11 mouse cellular contexts compared by ENCODE assay signal in genomic region chr1:118982805-118983211, GRCm38 (mm10).
A peak's percentile ranks its signal among the peaks of the same experiment; 100 is the strongest.
DNase-seq lines count a peak whose midpoint lies in the region; ATAC-seq and TF ChIP-seq lines count a peak whose summit lies in the region.
"Had no signal": no experiment of that assay in that cellular context is flagged by ENCODE, and none has a peak within 500 bp of the region (broad histone marks: within the 10 kb centered on the region; RNA-seq: fewer than 3 reads in every experiment).

No protein-coding gene starts in this region.

- no peaks in the 10 kb centered on the region for H3K9me3 ChIP-seq in kidney, embryonic 16.5 days (ENCODE audit: low read length)
- H3K9me3 ChIP-seq in embryonic facial prominence, embryonic 10.5 days = no peaks in the 10 kb centered on the region
- no peaks in the 10 kb centered on the region for H3K9me3 ChIP-seq in hindbrain, postnatal 0 days (ENCODE audit: low read length)
- no peaks in the 10 kb centered on the region for H3K9me3 ChIP-seq in neural tube, embryonic 14.5 days (ENCODE audit: control insufficient read depth, low read length)

- peaks cover 6% of the 10 kb centered on the region; the same call in 1 of the 2 replicates for H3K27me3 ChIP-seq in kidney, embryonic 16.5 days (ENCODE audit: insufficient read depth, low read length)
- H3K27me3 ChIP-seq in embryonic facial prominence, embryonic 10.5 days (replicated peaks; ENCODE audit: low read depth, poor library complexity, severe bottlenecking) = no peaks in the 10 kb centered on the region
- H3K27me3 ChIP-seq in hindbrain, postnatal 0 days (ENCODE audit: insufficient read depth, low read length) = no peaks in the 10 kb centered on the region
- no peaks in the 10 kb centered on the region for H3K27me3 ChIP-seq in neural tube, embryonic 14.5 days (ENCODE audit: control insufficient read depth, insufficient read depth, low read length)

- ATAC-seq in kidney, embryonic 16.5 days (ENCODE audit: low FRiP score, low TSS enrichment) = peak; percentile 77
- peak; percentile 38 for ATAC-seq in hindbrain, postnatal 0 days
- peak; percentile 46 for ATAC-seq in neural tube, embryonic 14.5 days (ENCODE audit: low read depth)

- H3K4me2 ChIP-seq in kidney, embryonic 16.5 days (replicated peaks; ENCODE audit: low read depth, low read length) = peak overlapping the region; percentile 49
- peak overlapping the region; percentile 17; the same call in 1 of the 2 replicates for H3K4me2 ChIP-seq in hindbrain, postnatal 0 days (ENCODE audit: low read depth, low read length)
- H3K4me2 ChIP-seq in neural tube, embryonic 14.5 days (ENCODE audit: low read depth, low read length) = no peak overlapping the region

- TF ChIP-seq CTCF in hindbrain, postnatal 0 days (IDR thresholded peaks at IDR 0.05; ENCODE audit: low read depth) = no peak

- 3% methylated on average over 5 of the region's 5 CpGs for WGBS in kidney, embryonic 16.5 days
- 3% methylated on average over 5 of the region's 5 CpGs for WGBS in embryonic facial prominence, embryonic 10.5 days
- 12% methylated on average over 5 of the region's 5 CpGs for WGBS in hindbrain, postnatal 0 days
- 3% methylated on average over 5 of the region's 5 CpGs for WGBS in neural tube, embryonic 14.5 days

- peaks cover 33% of the 10 kb centered on the region for H3K4me1 ChIP-seq in kidney, embryonic 16.5 days (ENCODE audit: insufficient read depth, low read length)
- H3K4me1 ChIP-seq in embryonic facial prominence, embryonic 10.5 days = peaks cover 60% of the 10 kb centered on the region
- H3K4me1 ChIP-seq in hindbrain, postnatal 0 days (ENCODE audit: insufficient read depth, low read length) = peaks cover 27% of the 10 kb centered on the region
- peaks cover 33% of the 10 kb centered on the region for H3K4me1 ChIP-seq in neural tube, embryonic 14.5 days (ENCODE audit: control insufficient read depth, insufficient read depth, low read length)

- no peak overlapping the region for H3K4me3 ChIP-seq in kidney, embryonic 16.5 days (ENCODE audit: low read length)
- H3K4me3 ChIP-seq in embryonic facial prominence, embryonic 10.5 days = peak overlapping the region; percentile 35
- H3K4me3 ChIP-seq in hindbrain, postnatal 0 days (ENCODE audit: low read length) = no peak overlapping the region
- H3K4me3 ChIP-seq in neural tube, embryonic 14.5 days (ENCODE audit: low read depth, low read length) = no peak overlapping the region

- DNase-seq in kidney, postnatal 25 days = no peak
- peak; percentile 45 for DNase-seq in embryonic facial prominence, embryonic 10.5 days (ENCODE audit: low spot score)
- peak; percentile 65 for DNase-seq in hindbrain, postnatal 0 days (ENCODE audit: low spot score)
- DNase-seq in thymus, postnatal 0 days (ENCODE audit: low spot score) = no peak
- DNase-seq in thymus, postnatal 4 days = no peak
- DNase-seq in layer of hippocampus, adult 18-20 months (ENCODE audit: low spot score in 2 of 2) = no peak
- DNase-seq: cerebellum, adult 9-10 months; thymus, postnatal 25 days had no signal

- no peak overlapping the region for H3K9ac ChIP-seq in kidney, embryonic 16.5 days (replicated peaks; ENCODE audit: low read length)
- H3K9ac ChIP-seq in hindbrain, postnatal 0 days (replicated peaks; ENCODE audit: low read length) = no peak overlapping the region
- H3K9ac ChIP-seq in neural tube, embryonic 14.5 days (replicated peaks; ENCODE audit: low read depth, low read length) = no peak overlapping the region

- no peaks in the 10 kb centered on the region for H3K36me3 ChIP-seq in kidney, embryonic 16.5 days (ENCODE audit: insufficient read depth, low read length)
- H3K36me3 ChIP-seq in embryonic facial prominence, embryonic 10.5 days (replicated peaks) = peaks cover 38% of the 10 kb centered on the region
- no peaks in the 10 kb centered on the region for H3K36me3 ChIP-seq in hindbrain, postnatal 0 days (ENCODE audit: insufficient read depth, low read length)
- H3K36me3 ChIP-seq in neural tube, embryonic 14.5 days (ENCODE audit: control insufficient read depth, insufficient read depth, low read length) = no peaks in the 10 kb centered on the region
- H3K36me3 ChIP-seq: G1E had no signal

- H3K27ac ChIP-seq in kidney, embryonic 16.5 days (ENCODE audit: low read length) = peak overlapping the region; percentile 90
- H3K27ac ChIP-seq in embryonic facial prominence, embryonic 10.5 days (replicated peaks) = peak overlapping the region; percentile 82
- H3K27ac ChIP-seq in hindbrain, postnatal 0 days = peak overlapping the region; percentile 71; the same call in 1 of the 2 replicates
- peak overlapping the region; percentile 52 for H3K27ac ChIP-seq in neural tube, embryonic 14.5 days (ENCODE audit: low read depth, low read length)

Comparison
In these comparisons a context has a peak if more than half of its experiments do, and no peak if none do; other contexts are left out.
1. DNase-seq: peak in embryonic facial prominence, embryonic 10.5 days (single experiment) and hindbrain, postnatal 0 days (single experiment); none in kidney, postnatal 25 days (0 of 2), thymus, postnatal 0 days (single experiment), thymus, postnatal 4 days (single experiment) and layer of hippocampus, adult 18-20 months (0 of 2).
2. Peak in every context shown above with its lines, with median percentiles within 50 percentile points of each other: ATAC-seq and H3K27ac ChIP-seq.